Mouse (Mus musculus) stomach, adult 2 months (tissue): ENCODE results near the gene Chkb. TPM values are rescaled to one million over a fixed set of nuclear protein-coding genes. Genes with fewer than 3 reads are reported as not detected.

Source experiments
- polyA plus RNA-seq: library from polyadenylated mRNA; depleted of rRNA; stranded (reverse); fragments of >200 nt; gene quantifications from 2 replicates; pipeline ENCODE4 v1.2.3, GENCODE M21; 2012; rRNA removed

Gene Chkb
- 38.2 and 43.2 TPM in 2 replicates for polyA plus RNA-seq

DNA sequence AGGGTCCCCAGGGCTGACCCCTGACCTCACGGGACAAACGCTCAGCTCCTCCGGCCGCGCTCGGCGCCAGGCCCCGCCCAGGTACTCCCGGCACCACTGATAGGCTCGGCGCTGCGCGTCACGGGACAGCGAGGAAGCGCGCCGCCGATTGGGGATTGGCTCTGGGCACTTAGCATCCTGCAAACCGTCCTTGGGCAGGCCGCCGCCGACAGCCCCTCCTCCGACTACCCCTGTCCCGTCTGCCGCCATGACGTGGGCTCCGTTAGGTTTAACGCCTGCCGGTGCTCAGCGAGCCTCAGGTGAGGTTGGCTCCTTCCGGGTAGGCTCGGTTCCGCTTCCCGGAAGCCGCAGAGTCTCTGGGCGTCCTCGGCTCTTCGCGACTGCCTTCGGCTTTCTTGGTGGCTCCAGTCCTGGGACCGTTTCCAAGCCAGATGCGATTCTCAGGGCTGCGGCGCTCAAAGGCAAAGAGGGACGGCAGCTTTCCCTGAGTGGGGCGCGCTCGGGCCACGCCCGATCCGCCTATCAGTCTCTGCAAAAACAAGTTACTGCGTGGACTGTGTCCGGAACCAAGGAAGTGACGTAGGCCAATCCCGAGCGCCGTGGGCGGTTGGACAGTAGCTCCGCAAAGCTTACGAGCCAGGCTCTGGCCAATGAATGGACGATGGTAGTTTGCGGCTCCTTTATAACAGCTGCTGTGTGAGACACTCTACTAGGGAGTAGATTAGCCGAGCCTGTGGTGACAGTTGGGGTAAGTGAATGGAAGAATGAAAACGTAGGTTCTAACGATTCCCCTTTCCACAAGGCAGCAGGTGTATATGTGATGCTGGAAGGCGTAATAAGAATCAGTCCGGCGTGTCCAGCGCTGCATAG is at the start of gene Chkb, which contains the start of the genes C730034F03Rik and Gm44502:
Chkb (minus strand) TSS at position 557 of the 870 bp plus-strand sequence.
C730034F03Rik (plus strand) TSS at position 238 of the 870 bp plus-strand sequence.
Gm44502 (minus strand) TSS at position 345 of the 870 bp plus-strand sequence.

DNA sequence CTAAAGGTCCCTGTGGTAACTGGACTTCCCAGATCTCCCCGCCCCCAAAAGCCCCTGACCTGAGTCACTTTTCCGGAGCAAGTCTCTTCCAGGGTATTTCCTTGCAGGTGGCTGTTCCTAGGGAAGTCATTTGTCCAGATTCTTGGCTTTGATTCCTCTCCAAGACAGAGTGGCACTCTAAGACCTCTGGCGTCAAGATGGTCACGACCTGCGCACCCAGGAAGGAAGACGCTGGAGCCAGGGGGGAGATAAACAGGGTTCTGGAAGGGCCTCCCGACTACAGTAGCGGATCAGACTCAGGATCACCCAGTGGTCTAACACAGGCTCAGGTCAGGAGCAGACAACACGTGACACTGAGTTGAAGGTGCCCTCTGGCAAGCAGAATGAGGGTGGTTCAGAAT is 47.4 kb upstream of the Chkb start, which contains the start of gene Arsa:
Arsa (minus strand) TSS at position 335 of the 401 bp plus-strand sequence.

DNA sequence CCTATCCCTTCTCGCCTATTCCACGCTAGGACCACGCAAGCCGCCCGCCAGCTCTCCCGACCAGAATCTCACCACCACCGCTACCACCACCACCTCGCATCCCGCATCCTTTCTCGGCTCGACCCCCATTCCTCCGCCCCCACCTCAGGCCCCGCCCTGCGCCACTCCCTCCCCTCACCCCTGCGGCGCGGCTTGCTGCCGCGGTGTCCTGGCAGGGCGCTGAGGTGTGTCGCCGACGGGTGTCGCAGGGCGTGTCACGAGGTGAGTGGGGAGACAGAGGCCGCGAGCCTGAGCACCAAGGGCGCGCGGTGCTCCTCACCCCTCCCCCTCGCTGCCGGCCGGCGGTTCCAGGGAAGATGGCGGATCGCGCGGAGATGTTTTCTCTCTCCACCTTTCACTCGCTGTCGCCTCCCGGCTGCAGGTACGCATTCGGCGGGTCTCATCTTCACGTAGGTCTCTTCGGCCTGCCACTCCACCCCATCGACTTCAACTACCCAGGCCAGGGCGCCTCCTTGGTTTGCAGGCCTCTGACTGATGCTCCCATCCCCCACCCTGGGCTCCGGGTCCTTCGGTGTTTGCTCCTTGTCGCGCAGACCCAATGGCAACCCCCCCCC is 24.3 kb upstream of the Chkb start, which contains the start of gene Mapk8ip2:
Mapk8ip2 (plus strand) TSS at position 49 of the 614 bp plus-strand sequence.

DNA sequence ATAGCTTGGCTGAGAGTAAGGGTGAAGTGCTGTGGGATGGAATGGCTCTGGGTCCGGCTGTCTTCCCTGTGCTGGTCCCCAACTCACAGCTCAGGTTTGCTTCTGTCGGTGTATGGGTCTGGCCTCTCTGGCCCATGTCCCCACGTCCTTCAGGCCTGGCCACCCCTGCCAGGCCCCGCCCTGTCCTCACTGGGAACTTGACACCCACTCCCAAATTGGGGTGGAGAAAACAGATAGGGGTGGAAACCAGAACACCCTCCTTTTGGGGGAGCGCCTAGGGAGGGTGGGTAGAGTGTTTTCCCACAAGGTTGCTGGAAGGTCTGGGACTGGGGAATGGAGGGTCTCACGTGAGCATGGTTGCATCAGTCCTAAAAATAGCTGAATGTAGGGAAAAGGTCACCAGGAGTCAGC is 4.0 kb downstream of the Chkb start, which contains the start of gene Cpt1b:
Cpt1b (minus strand) TSS at position 153 of the 411 bp plus-strand sequence.

DNA sequence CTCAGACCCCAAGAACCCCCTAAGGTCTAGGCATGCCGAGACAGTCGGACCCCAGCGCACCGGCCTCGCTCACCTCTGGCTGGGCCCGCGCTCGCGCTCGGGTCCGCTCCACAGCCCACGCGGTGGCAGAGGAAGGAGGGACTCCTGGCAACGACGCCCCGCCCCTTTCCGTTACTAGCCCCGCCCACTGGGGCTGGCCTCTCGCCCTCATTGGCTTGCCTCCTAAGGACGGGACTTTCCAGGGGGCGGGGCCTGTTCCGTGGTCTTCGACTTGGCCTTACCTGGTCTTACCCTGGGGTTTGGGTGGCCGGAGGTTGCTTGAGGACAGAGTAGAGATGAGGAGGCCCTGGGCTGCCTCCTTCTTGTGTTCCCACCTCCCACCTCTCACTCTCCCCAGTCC is 19.6 kb downstream of the Chkb start, which contains the start of gene Syce3:
Syce3 (minus strand) TSS at position 386 of the 400 bp plus-strand sequence.

DNA sequence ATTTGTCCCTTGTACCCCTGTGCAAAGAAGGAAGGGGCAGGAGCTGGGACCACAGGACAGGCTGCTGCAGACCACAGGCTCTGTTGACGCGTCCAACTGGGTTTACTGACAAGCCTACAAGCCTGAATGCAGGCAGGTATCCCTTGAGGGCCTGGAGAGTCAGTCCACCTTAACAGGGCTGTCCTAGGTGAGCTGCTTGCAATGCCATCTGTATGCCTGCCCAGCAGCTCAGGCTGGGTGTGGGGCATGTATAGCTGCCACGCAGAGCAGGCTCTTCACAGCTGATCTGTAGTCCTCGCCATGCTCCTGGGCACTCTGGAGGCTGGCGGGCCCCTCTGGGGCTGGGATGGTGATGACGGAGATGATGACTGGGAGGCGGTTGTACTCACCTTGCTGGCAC is 45.1 kb downstream of the Chkb start, which contains the start of gene Klhdc7b:
Klhdc7b (plus strand) TSS at position 301 of the 400 bp plus-strand sequence.

DNA sequence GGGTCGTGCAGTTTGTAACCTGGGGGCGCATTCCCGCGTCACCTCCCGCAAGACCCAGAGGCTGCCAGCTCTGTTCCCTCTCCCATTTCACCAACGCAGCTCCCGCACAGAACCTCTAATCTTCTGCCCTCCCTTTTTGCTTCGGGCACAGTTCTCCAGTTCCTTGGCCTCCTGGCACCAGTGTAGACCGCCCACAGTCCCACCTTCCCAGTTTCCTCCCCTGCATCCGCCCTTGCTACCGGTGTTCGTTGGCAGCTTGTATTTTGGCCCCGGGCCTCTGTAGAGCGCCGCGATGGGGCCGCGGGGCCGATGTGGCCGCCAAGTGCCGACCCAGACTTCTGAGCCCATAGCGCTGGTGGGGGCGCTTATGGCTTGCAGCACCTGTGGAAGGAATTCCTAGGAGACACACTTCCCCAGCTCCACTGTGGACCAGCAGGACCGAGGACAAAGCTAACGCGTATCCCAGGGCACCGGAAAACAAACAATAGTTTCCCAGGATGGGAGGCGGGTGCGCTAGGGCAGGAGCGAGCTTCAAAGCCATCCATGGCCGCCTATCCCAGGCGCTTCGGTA is 50.8 kb downstream of the Chkb start, which contains the start of gene Odf3b:
Odf3b (minus strand) TSS at position 452 of the 571 bp plus-strand sequence.

DNA sequence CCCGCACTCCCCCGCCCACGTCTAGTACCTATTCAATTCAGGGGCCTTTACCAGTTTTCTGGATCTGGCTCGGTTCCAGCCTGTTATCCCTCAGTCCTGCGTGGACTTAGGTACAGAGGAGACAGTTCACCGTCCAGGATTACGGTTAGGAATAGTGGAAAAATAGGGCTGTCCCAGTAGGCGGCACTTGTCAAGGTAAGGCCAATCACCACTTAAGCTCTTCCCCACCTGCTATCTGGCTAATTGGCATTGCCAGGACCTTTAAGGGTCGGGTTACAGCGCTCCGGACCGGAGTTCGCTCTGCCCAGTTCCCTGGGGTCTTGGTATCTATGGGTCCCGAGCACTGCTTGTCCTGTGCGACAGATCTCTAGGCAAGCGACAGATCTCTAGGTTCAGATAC is 52.8 kb downstream of the Chkb start, which contains the start of gene Tymp:
Tymp (minus strand) TSS at position 83 of the 400 bp plus-strand sequence.

Other genes starting within 250 kb of the Chkb start
- gene Plxnb2, start 249.1 kb downstream of the Chkb start, polyA plus RNA-seq, result 272 and 308 TPM in 2 replicates
- gene Dennd6b, start 233.4 kb downstream of the Chkb start, polyA plus RNA-seq, result 9.6 and 9.7 TPM in 2 replicates
- gene Ppp6r2, start 218.4 kb downstream of the Chkb start, polyA plus RNA-seq, result 113 and 257 TPM in 2 replicates
- gene Sbf1, start 114.6 kb downstream of the Chkb start, polyA plus RNA-seq, result 100 and 115 TPM in 2 replicates
- gene Adm2, start 107.2 kb downstream of the Chkb start, polyA plus RNA-seq, result 4.1 and 5.8 TPM in 2 replicates
- gene Miox, start 95.5 kb downstream of the Chkb start, polyA plus RNA-seq, result 1.2 TPM in 1 of 2 replicates, not detected in the other
- gene Lmf2, start 74.2 kb downstream of the Chkb start, polyA plus RNA-seq, result 17.5 and 19.8 TPM in 2 replicates
- 88.6 and 103 TPM in 2 replicates for gene Ncaph2, start 74.2 kb downstream of the Chkb start, polyA plus RNA-seq
- gene Sco2, start 56.1 kb downstream of the Chkb start, polyA plus RNA-seq, result 22.5 and 28.4 TPM in 2 replicates
- 2.5 and 6.6 TPM in 2 replicates for gene Tymp, start 52.9 kb downstream of the Chkb start, polyA plus RNA-seq
- 3.9 and 4.4 TPM in 2 replicates for gene Odf3b, start 50.6 kb downstream of the Chkb start, polyA plus RNA-seq
- not detected in 2 replicates for gene Klhdc7b, start 45.0 kb downstream of the Chkb start, polyA plus RNA-seq
- not detected in 2 replicates for gene Syce3, start 19.4 kb downstream of the Chkb start, polyA plus RNA-seq
- 1.7 and 5.0 TPM in 2 replicates for gene Cpt1b, start 4.0 kb downstream of the Chkb start, polyA plus RNA-seq
- gene C730034F03Rik, start 319 bp downstream of the Chkb start, polyA plus RNA-seq, result 0.14 and 0.23 TPM in 2 replicates
- 0.27 and 1.8 TPM in 2 replicates for gene Gm44502, start 212 bp downstream of the Chkb start, polyA plus RNA-seq
- 0.69 and 0.73 TPM in 2 replicates for gene Mapk8ip2, start 24.0 kb upstream of the Chkb start, polyA plus RNA-seq
- 15.1 and 20.1 TPM in 2 replicates for gene Arsa, start 47.5 kb upstream of the Chkb start, polyA plus RNA-seq
- 7.6 and 8.7 TPM in 2 replicates for gene Shank3, start 69.7 kb upstream of the Chkb start, polyA plus RNA-seq
- gene Acr, start 138.4 kb upstream of the Chkb start, polyA plus RNA-seq, result 0.04 and 0.43 TPM in 2 replicates
- 1.8 and 3.4 TPM in 2 replicates for gene Rabl2, start 162.0 kb upstream of the Chkb start, polyA plus RNA-seq